Mouse (Mus musculus) kidney, adult 2 months (tissue): ENCODE results near the gene Kcnj4. TPM values are rescaled to one million over a fixed set of nuclear protein-coding genes. Genes with fewer than 3 reads are reported as not detected.

Experiments used
- DNase-seq: peaks from one replicate; pipeline ENCODE4 v3.0.0; 2021
- H3K27ac ChIP-seq: fragments of 200-500 bp; 2 replicates; pipeline ENCODE4 v1.5.1; 2012; ENCODE audit warnings: low read depth, low read length, control low read depth, inconsistent platforms; ENCODE audit not compliant: insufficient read depth
- H3K27me3 ChIP-seq: fragments of 200-500 bp; replicated peaks from 2 replicates; pipeline ENCODE4 v1.6.1; 2012; ENCODE audit warnings: mild to moderate bottlenecking, moderate library complexity, low read length, inconsistent platforms; ENCODE audit not compliant: control insufficient read depth, insufficient read depth
- H3K36me3 ChIP-seq: fragments of 200-500 bp; 2 replicates; pipeline ENCODE4 v1.6.1; 2012; ENCODE audit warnings: mild to moderate bottlenecking, moderate library complexity, low read length, inconsistent platforms; ENCODE audit not compliant: control insufficient read depth, insufficient read depth
- H3K4me1 ChIP-seq: fragments of 200-500 bp; 2 replicates; pipeline ENCODE4 v1.6.1; 2011; ENCODE audit warnings: low read length; ENCODE audit not compliant: control insufficient read depth, insufficient read depth
- H3K4me3 ChIP-seq: fragments of 200-500 bp; 2 replicates; pipeline ENCODE4 v1.5.1; 2011; ENCODE audit warnings: mild to moderate bottlenecking, low read depth, low read length, control low read depth; ENCODE audit not compliant: insufficient read depth
- CTCF ChIP-seq: fragments of 200-500 bp; conservative IDR thresholded peaks from 2 replicates; pipeline ENCODE4 v1.5.1; 2011; ENCODE audit warnings: low read depth, mild to moderate bottlenecking, control low read depth, low read length, moderate library complexity, mixed read lengths; ENCODE audit not compliant: insufficient read depth, insufficient read length
- POLR2A ChIP-seq: fragments of 200-500 bp; IDR thresholded peaks from one replicate; pipeline ENCODE4 v1.6.1; 2011; ENCODE audit warnings: low read depth, low read length, control low read depth
- WGBS: fragments of 180-500 bp; shearing (Covaris S2); methylation state at CpG from one replicate; pipeline ENCODE4 v1.1.7; 2018; 5-methylcytosine and 5-hydroxymethylcytosine counted together
- polyA plus RNA-seq: library from polyadenylated mRNA; depleted of rRNA; stranded (reverse); fragments of >200 nt; gene quantifications from 2 replicates; pipeline ENCODE4 v1.2.3, GENCODE M21; 2012

The Kcnj4 gene
- polyA plus RNA-seq, 1 experiment = 0.05 TPM

GRCm38 (mm10) chr15:79502891-79503341, 2.1 kb downstream of the Kcnj4 start:
- H3K27me3 ChIP-seq = peaks cover 5% of the 10 kb centered on the region; the same call in 1 of the 2 replicates
- H3K4me1 ChIP-seq = peaks cover 2% of the 10 kb centered on the region; the same call in 1 of the 2 replicates
- 27% methylated on average over 18 of the region's 18 CpGs for WGBS
- TF ChIP-seq CTCF (no peak), POLR2A (no peak)
- H3K36me3 ChIP-seq = no peaks in the 10 kb centered on the region
- no peak for DNase-seq
- no peak overlapping the region for H3K4me3 ChIP-seq
- no peak overlapping the region for H3K27ac ChIP-seq

DNA sequence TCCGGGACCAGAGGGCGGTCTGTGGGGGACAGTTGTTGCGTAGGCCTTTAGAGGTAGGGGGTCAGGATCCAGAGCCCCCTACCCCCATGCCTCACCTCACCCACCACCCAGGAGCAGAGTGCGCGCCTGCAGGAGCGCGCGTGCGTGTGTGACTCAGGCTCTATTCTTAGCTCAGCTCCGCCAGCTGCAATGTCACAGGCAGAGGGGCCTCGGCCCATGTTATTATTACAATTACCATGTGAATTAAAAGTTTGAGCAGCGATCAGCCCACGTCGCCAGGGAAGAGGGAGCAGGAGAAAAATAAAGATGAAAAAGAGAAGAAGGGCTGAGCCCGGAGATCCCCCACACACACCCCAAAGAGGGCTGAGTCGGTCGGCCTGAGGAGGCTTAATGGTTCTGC, 4.9 kb downstream of the Kcnj4 start:
- WGBS = 78% methylated on average over 17 of the region's 17 CpGs
- Histone ChIP-seq H3K4me1 (0 out of 2 replicates have a peak, but pooled peaks cover 2% of the 10 kb centered on the region), H3K27me3 (0 out of 2 replicates have a peak, but pooled peaks cover under 1% of the 10 kb centered on the region), H3K27ac (no peak overlapping the region), H3K36me3 (no peaks in the 10 kb centered on the region), H3K4me3 (no peak overlapping the region)
- no peak for DNase-seq
- TF ChIP-seq CTCF (no peak), POLR2A (no peak)

DNA sequence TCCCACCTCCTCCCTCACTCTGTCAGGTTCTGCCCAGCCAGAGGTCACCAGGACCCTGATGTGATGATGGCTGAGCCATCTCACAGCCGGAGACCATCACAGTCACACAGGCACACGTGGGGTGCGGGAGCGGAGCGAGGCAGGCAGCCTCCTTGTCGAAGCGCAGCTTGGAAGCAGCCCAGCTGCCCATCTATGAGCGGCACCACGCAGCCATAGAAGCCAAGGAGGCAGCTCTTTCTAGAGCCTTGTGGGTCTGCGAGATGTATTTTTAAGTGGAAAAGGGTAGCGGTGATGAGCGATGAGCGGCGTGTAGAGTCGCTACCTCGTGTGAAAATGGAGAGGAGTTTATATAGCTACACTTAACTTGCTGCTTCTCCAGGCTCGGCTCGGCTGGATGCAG, 11.5 kb downstream of the Kcnj4 start:
- Histone ChIP-seq H3K36me3 (no peaks in the 10 kb centered on the region), H3K27ac (no peak overlapping the region), H3K4me3 (no peak overlapping the region), H3K27me3 (no peaks in the 10 kb centered on the region), H3K4me1 (no peaks in the 10 kb centered on the region)
- TF ChIP-seq CTCF (no peak), POLR2A (no peak)
- WGBS = 30% methylated on average over 18 of the region's 18 CpGs
- no peak for DNase-seq

DNA sequence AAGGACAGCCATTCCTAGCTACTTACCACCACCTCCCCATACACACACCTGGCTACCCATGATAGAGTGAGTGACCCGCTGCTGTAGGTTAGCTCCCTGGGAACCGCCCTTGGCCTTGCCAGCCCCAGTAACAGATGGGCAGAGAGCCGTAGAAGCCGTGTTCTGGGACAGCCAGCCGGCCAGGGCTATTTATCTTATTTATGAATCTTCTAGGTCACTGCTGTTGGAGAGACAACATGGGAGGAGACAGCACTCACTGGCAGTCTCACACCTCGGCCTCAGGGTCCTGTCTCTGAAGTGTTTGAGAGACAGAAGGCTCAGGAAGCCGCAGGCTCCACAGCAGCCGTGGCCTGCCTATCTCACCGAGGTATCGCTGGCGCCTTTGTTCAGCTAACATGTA, 15.6 kb downstream of the Kcnj4 start:
- no peaks in the 10 kb centered on the region for H3K27me3 ChIP-seq
- no peak for DNase-seq
- no peak overlapping the region for H3K27ac ChIP-seq
- no peaks in the 10 kb centered on the region for H3K4me1 ChIP-seq
- TF ChIP-seq POLR2A (no peak), CTCF (no peak)
- WGBS = 72% methylated on average over 11 of the region's 11 CpGs
- H3K36me3 ChIP-seq = no peaks in the 10 kb centered on the region
- no peak overlapping the region for H3K4me3 ChIP-seq

DNA sequence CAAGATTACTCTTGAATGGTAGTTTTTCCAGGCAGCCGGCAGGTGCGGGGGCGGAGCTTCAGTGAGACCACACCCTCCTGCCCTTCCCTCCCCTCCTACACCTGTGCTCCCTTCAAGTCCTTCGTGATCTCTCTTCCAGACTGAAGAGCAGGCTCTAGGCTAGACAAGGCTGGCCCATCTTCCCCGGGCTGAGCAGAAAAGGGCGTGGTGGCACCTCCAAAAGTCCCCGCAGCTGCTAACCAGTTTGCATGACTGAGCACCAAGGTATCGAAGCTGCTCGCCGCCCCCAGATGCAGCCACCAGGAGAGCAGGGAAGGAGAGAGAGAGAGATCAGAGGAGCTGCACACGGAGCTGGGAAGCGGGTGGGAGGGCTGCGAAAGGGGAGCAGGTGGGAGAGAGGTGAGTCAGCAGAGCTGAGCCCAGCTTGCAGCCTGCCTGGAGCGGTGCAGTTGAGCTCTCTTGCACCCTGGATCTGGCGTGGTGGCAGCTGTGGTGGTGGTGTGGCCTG, 23.8 kb downstream of the Kcnj4 start:
- WGBS = 17% methylated on average over 15 of the region's 15 CpGs
- Histone ChIP-seq H3K27me3 (no peaks in the 10 kb centered on the region), H3K27ac (no peak overlapping the region), H3K4me1 (no peaks in the 10 kb centered on the region), H3K36me3 (no peaks in the 10 kb centered on the region), H3K4me3 (no peak overlapping the region)
- DNase-seq = no peak
- TF ChIP-seq CTCF = no peak
- TF ChIP-seq POLR2A = no peak

DNA sequence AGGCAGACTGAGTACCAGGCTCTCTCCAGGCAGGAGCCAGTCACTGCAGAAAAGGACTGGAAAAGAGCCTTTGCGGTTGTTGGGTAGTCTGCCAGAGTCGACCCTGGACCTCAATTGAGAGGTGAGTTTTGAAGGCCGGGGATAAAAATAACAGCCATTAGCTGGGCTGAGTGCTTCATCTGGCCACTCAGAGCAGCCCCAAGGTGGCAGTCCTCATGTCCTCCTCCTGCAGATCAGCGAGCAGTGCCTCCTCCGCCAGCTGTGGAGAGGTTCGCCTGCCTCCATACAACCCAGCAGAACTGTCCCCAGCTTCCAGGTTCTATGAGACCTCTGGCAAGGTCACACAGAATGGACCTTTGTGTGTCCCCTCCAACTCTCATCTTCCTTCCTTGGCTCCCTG, 27.8 kb downstream of the Kcnj4 start:
- TF ChIP-seq CTCF = no peak
- TF ChIP-seq POLR2A = no peak
- 51% methylated on average over 6 of the region's 6 CpGs for WGBS
- no peak for DNase-seq

DNA sequence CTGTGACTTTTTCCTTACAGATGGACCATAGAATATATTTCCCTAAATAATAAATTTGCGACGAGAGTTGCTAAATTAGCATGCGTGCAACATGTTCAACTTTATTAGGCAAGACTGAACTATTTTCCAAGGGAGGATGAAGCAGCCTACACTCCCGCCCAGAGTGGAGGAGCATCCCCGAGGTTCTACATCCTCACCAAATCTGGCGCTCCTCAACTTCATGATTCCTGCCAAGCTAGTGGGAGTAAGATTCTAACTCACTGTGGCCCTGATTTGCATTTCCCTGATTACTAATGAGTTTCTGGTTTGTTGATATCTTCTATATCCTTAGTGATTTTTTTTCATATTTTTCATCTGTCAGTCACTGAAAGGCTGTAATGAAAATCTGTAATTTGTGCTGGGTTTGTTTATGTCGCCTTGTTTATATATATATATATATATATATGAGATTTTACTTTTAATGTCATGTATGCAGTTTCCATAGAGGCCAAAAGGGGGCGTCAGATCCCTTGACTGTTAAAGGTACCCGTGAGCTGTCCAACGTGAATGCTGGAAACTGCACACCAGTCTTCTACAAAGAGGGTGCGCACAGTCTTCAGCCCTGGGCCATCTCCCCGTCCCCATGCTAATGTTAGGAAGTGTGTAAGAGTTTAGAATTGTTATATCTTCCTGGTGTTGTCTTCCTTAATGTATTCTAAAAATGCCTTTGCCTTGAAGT, 31.2 kb downstream of the Kcnj4 start:
- no peaks in the 10 kb centered on the region for H3K4me1 ChIP-seq
- no peaks in the 10 kb centered on the region for H3K27me3 ChIP-seq
- WGBS = 57% methylated on average over 12 of the region's 12 CpGs
- TF ChIP-seq CTCF (0 out of 2 replicates have a peak, but pooled peaks have one; percentile 9), POLR2A (no peak)
- DNase-seq = no peak
- H3K4me3 ChIP-seq = no peak overlapping the region
- no peak overlapping the region for H3K27ac ChIP-seq
- no peaks in the 10 kb centered on the region for H3K36me3 ChIP-seq

More for the DNA sequence above, 27.8 kb downstream of the Kcnj4 start:
- no peaks in the 10 kb centered on the region for H3K27me3 ChIP-seq
- H3K4me3 ChIP-seq = no peak overlapping the region
- H3K36me3 ChIP-seq = no peaks in the 10 kb centered on the region
- no peaks in the 10 kb centered on the region for H3K4me1 ChIP-seq
- H3K27ac ChIP-seq = no peak overlapping the region
